Mouse (Mus musculus) ES-E14 (cell line): ENCODE measurements around the gene Dlgap4. TPM values are rescaled to one million over a fixed set of nuclear protein-coding genes. Genes with fewer than 3 reads are reported as not detected.

Experiments used
- DNase-seq: peaks from one replicate; pipeline ENCODE4 v3.0.0-alpha.2; 2013; ENCODE audit warnings: low read depth, low spot score
- H3K27ac ChIP-seq: 2 replicates; pipeline ENCODE4 v1.5.1; 2012; ENCODE audit warnings: low read depth, mild to moderate bottlenecking, low read length, moderate library complexity, mixed read lengths; ENCODE audit not compliant: poor library complexity, insufficient read depth, severe bottlenecking
- H3K36me3 ChIP-seq: 2 replicates; pipeline ENCODE4 v1.6.1; 2012; ENCODE audit warnings: mild to moderate bottlenecking, low read length, moderate library complexity, mixed read lengths; ENCODE audit not compliant: control insufficient read depth, poor library complexity, insufficient read depth, severe bottlenecking
- H3K4me1 ChIP-seq, 2 experiments: fragments of 150-350 bp in 1 of 2; sonication (generic) in 1 of 2; 2 replicates each; pipeline ENCODE4 v1.6.1; 2012; ENCODE audit warnings: low read length in 2 of 2, mild to moderate bottlenecking in 1 of 2, mixed read lengths in 1 of 2; ENCODE audit not compliant: control insufficient read depth in 2 of 2, insufficient read depth in 2 of 2, poor library complexity in 1 of 2
- H3K4me3 ChIP-seq, 2 experiments: fragments of 150-350 bp in 1 of 2; sonication (generic) in 1 of 2; 2 replicates each; pipeline ENCODE4 v1.5.1; 2012; ENCODE audit warnings: low read length in 2 of 2, low read depth in 1 of 2, mild to moderate bottlenecking in 1 of 2, mixed read lengths in 1 of 2; ENCODE audit not compliant: insufficient read depth in 1 of 2, poor library complexity in 1 of 2, severe bottlenecking in 1 of 2
- H3K9ac ChIP-seq: 2 replicates; pipeline ENCODE4 v1.6.1; 2012; ENCODE audit warnings: low read depth, mild to moderate bottlenecking, low read length, mixed read lengths; ENCODE audit not compliant: poor library complexity, insufficient read depth, severe bottlenecking
- H3K9me3 ChIP-seq: fragments of 150-350 bp; sonication (generic); 2 replicates; pipeline ENCODE4 v1.6.1; 2012; ENCODE audit warnings: low read depth, mild to moderate bottlenecking, low read length; ENCODE audit not compliant: control insufficient read depth, insufficient read depth
- CHD2 ChIP-seq: IDR thresholded peaks from 2 replicates; pipeline ENCODE4 v1.6.1; 2014; ENCODE audit warnings: mild to moderate bottlenecking, low read depth, low read length, inconsistent platforms
- HCFC1 ChIP-seq: IDR thresholded peaks from 2 replicates; pipeline ENCODE4 v1.6.1; 2012; ENCODE audit warnings: low read length, inconsistent platforms, borderline replicate concordance; ENCODE audit not compliant: insufficient read depth
- MAFK ChIP-seq: IDR thresholded peaks from 2 replicates; pipeline ENCODE4 v1.6.1; 2014; ENCODE audit warnings: mild to moderate bottlenecking, low read depth, low read length, inconsistent platforms; ENCODE audit not compliant: insufficient read depth
- ZC3H11A ChIP-seq: IDR thresholded peaks from 2 replicates; pipeline ENCODE4 v1.6.1; 2012; ENCODE audit warnings: low read depth, mild to moderate bottlenecking, inconsistent platforms, low read length, borderline replicate concordance
- ZNF384 ChIP-seq: IDR thresholded peaks from 2 replicates; pipeline ENCODE4 v1.6.1; 2012; ENCODE audit warnings: low read depth, low read length, inconsistent platforms
- in situ Hi-C, 2 experiments: fragments of 600-800 bp; cut with MboI; formaldehyde crosslinking; loops; one replicate each; pipeline ENCODE4 v1.15.1; 2025; ENCODE audit warnings: low sequenced_read_pairs in 2 of 2, inconsistent platforms in 1 of 2; ENCODE audit not compliant: unreplicated experiment in 2 of 2
- total RNA-seq: library from RNA; depleted of rRNA; stranded (reverse); fragments of 300-350 nt; gene quantifications from 2 replicates; pipeline ENCODE4 v1.2.3, GENCODE M21; 2012

Dlgap4 gene
- total RNA-seq, 1 experiment = 28.8 TPM

DNA sequence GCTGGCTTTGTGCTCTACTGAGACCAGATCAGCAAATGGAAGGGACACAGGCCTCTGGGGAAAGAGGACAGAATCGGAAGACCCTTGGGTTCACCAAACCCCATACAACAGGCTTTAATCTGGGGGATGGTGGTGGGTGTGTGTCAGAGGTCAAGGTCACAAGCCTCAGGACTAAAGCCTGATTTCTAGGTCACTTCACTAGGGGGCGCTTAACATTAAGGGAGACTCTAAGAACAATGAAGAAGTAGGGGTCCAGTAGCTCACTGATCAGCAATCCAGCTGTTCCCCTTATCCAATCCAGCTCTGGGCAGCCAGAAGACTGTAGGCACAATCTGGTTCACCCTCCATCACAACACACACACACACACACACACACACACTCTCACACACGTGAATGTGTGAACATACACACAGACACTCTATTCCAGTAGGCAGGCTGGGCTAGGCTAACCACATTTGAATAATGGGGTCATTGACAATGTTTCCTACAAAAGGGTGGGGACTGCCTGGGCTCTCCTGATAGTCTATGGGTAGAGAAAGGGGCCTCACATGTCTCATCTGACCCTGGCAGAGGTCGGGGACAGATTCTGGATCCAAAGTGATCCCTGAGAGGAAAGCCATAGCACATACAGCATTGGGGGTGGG, 168.5 kb downstream of the Dlgap4 start:
- TF ChIP-seq ZNF384 (no peak), CHD2 (no peak), ZC3H11A (no peak), MAFK (no peak), HCFC1 (no peak)
- no peaks in the 10 kb centered on the region for H3K36me3 ChIP-seq
- peaks cover 3 to 20% of the 10 kb centered on the region in 2 experiments; a peak in 1 of 4 replicates for H3K4me1 ChIP-seq
- no peak overlapping the region for H3K4me3 ChIP-seq
- H3K27ac ChIP-seq = no peak overlapping the region
- peak; percentile 28 for DNase-seq
- in situ Hi-C loops = no loop called here
- no peaks in the 10 kb centered on the region for H3K9me3 ChIP-seq
- H3K9ac ChIP-seq = no peak overlapping the region

DNA sequence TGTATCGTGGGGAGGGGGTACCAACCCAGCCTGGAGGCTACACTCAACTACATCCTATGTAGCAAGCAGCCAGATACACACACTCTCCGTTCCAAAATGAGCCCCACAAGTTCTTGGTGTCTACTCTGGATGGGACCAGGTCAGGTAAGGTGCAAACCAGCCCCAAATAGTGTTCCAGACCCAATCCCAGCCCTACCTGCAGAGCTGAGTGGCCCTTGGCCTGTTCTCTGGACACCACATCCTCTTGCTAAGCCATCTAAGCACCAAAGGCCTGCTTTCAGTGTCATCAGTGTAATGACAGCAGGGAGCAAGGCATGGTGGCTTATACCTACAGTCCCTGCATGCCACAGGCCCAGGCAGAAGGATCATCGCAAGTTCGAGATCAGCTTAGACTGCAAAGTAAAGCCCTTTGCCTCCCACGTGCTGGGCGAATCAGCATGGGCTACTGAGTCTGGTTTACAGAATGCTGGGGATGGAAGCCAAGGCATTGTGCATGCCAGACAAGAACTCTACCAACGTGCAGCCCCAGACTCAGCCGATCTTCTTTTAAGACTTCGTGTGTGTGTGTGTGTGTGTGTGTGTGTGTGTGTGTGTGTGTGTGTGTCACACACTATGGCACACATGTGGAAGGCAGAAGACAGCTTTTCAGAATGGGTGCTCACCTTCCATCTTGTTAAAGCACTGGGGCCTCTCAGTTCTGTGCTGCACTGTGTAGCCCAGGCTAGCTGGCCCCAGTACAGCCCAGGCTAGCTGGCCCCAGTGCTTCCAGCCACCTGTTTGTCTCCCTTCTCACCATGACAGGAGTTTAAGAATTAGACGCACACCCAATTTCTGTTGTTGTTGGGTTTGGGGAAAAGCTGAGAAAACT, 169.2 kb downstream of the Dlgap4 start:
- Histone ChIP-seq H3K9me3 (no peaks in the 10 kb centered on the region), H3K9ac (no peak overlapping the region), H3K36me3 (no peaks in the 10 kb centered on the region), H3K4me3 (no peak overlapping the region), H3K27ac (no peak overlapping the region), H3K4me1 (peaks cover 3 to 20% of the 10 kb centered on the region in 2 experiments; a peak in 1 of 4 replicates)
- in situ Hi-C loops = no loop called here
- TF ChIP-seq ZC3H11A (no peak), CHD2 (no peak), MAFK (no peak), HCFC1 (no peak), ZNF384 (no peak)
- no peak for DNase-seq

DNA sequence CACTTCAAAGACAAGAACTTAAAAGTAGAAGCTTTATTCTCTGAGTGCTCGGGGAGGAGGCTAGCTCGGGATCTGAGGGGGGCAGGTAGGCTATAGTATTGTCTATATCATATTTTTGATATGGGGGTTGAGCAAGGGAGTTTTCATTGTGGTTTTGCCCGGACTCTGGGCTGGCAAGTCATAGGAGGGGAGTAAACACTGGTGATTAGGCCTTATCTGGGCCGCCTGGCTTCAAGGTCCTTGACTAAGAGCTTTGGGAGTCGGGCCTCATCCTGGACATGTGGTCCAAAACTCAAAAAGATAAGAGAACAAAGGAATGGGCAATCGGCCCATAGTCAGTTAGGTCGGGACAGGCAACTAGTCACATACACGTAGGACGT, 169.8 kb downstream of the Dlgap4 start:
- Histone ChIP-seq H3K36me3 (no peaks in the 10 kb centered on the region), H3K4me1 (peaks cover 3 to 20% of the 10 kb centered on the region in 2 experiments; a peak in 1 of 4 replicates), H3K9me3 (no peaks in the 10 kb centered on the region), H3K27ac (no peak overlapping the region), H3K9ac (no peak overlapping the region), H3K4me3 (no peak overlapping the region)
- in situ Hi-C loops = no loop called here
- TF ChIP-seq MAFK = no peak
- TF ChIP-seq CHD2 = no peak
- no peak for TF ChIP-seq ZNF384
- no peak for TF ChIP-seq ZC3H11A
- TF ChIP-seq HCFC1 = no peak
- DNase-seq = no peak

DNA sequence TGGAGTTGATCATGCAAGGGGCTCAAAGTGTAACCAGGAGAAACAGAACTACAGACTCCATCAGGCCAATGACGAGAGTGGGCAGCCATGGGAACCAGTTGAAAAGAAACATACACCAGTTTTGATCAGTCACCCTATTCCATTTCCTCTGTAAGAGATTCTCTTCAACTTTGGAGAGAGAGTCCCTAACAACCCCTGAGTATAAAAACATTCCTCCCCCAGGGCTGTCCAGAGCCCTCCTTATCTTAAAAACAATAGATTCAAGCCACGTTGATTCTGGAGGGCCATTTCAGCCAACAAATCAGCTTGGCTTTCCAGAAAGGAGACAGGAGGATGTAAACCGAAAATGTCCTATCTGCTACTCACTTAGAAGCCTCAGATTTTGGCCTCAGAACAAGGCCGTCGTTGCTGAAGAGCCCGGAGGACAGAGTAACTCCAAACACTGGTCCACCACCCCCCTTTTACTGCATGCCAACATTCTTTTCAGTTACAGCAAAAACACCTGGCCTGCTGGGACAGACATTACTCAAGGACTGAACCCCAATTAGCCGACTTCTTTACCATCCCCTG, 170.6 kb downstream of the Dlgap4 start:
- DNase-seq = no peak
- H3K9ac ChIP-seq = no peak overlapping the region
- peaks cover 3 to 20% of the 10 kb centered on the region in 2 experiments; a peak in 1 of 4 replicates for H3K4me1 ChIP-seq
- no peak overlapping the region for H3K27ac ChIP-seq
- no peaks in the 10 kb centered on the region for H3K36me3 ChIP-seq
- no peak overlapping the region for H3K4me3 ChIP-seq
- in situ Hi-C loops = no loop called here
- TF ChIP-seq MAFK (no peak), HCFC1 (no peak), ZNF384 (no peak), CHD2 (no peak), ZC3H11A (no peak)
- no peaks in the 10 kb centered on the region for H3K9me3 ChIP-seq
